Mouse (Mus musculus): ENCODE data around the gene Adrm1.
A peak's percentile ranks its signal among the peaks of the same experiment; 100 is the strongest.

The Adrm1 gene

GRCm38 (mm10) chr2:180170806-180171521 lies at the start of gene Adrm1:
Gene Adrm1 (plus strand): TSS chr2:180171485.
- DNase-seq (ENCODE audit: low spot score) = peak; percentile 96

DNA sequence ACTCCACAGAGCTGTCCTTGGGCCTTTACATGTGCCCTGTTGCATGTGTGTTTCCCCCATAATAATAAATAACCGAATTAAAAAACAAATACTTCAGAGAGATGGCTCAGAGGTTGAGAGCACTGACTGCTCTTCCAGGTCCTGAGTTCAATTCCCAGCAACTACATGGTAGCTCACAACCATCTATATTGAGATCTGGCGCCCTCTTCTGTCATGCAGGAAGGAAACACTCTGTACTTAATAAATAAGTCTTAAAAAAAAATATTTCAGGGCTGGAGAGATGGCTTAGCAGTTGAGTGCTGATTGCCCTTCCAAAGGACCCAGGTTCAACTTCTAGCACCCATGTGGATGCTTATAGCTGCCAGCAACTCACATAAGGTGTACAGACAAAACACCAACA lies 47.1 kb upstream of the Adrm1 start:
- DNase-seq (ENCODE audit: low spot score) = no peak

DNA sequence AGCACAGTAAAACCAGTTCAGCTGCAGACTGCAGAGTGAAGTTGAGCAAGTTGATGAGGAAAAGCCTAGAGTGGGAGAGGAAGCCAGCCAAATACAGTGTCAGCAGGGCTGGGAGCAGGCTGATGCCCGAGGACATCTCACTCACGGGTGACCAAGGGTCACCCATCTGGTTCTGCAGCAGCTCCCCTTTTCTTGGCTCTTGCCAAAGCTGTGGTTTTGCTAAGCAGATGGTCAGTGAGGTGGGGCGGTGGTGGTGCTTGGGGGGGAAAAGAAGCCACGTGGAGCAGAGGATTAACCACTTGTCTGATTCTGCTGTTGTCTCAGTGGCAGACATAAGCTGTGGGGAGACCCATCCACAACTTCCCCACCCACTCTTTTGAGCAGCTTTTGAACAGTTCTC lies 45.1 kb upstream of the Adrm1 start:
- peak; percentile 76 for DNase-seq (ENCODE audit: low spot score)

DNA sequence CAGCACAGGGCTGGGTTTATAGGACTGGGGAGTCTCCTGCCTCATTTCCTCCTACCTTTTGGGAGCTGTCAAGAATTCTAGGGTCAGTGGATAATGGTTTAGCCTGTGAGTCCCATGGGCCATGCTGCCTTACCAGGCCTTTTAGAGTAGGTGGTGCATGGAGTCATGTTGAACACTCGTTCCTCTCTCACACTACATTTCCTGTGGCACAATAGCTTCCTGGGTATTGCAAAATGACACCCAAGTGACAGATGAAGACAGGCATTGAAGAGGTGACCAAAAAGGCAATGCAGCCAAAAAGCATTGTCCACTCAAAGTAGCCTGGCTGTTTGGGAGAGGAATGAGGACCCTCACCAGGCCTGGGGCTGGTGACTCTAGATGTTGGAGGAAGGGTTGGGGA lies 43.6 kb upstream of the Adrm1 start:
- DNase-seq (ENCODE audit: low spot score) = no peak

DNA sequence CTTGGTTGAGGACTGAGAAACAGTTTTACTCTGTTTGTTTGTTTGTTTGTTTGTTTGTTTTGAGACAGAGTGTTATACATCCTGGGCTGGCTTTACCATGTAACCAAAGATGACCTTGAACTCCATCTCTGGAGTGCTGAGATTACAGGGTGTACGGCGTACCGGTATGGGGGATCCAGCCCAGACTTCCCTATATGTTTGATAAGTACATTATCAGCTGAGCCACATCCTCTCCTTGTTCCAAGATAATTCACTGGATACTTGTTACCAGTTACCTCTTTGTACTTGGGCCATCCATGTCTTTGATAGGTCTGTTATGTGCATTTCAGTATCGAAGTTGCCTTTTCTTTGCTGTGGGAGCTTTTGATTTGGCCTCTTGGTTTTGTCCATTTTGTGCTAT lies 38.1 kb upstream of the Adrm1 start:
- no peak for DNase-seq (ENCODE audit: low spot score)

GRCm38 (mm10) chr2:180133911-180134310 lies 37.4 kb upstream of the Adrm1 start:
- no peak for DNase-seq (ENCODE audit: low spot score)

GRCm38 (mm10) chr2:180135414-180135813 lies 35.9 kb upstream of the Adrm1 start:
- DNase-seq (ENCODE audit: low spot score) = no peak

- DNase-seq (ENCODE audit: low spot score) = no peak
These were observed 25.2 kb upstream of the Adrm1 start for GRCm38 (mm10) chr2:180146091-180146490.

DNA sequence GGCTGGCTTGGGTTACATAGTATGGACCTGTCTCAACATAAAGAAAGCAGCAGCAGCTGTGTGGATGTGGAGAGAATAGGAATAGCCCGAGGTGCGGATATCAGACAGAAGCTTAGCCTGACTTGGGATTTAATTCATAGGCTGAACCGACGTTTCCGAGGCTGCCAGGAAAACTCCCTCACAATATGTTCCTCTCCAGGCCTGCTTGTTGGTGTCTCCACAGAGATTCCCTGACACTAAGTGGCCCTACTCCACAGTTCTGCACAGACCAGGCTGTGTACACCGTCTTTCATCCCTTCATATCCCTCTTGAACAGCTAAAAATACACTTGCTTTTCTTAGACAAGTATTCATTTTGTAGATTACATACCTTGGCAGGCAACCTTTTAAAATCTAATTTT lies 23.9 kb upstream of the Adrm1 start:
- DNase-seq (ENCODE audit: low spot score) = no peak

GRCm38 (mm10) chr2:180148551-180148950 lies 22.7 kb upstream of the Adrm1 start:
- no peak for DNase-seq (ENCODE audit: low spot score)

- DNase-seq (ENCODE audit: low spot score) = no peak
These were observed 16.5 kb upstream of the Adrm1 start for GRCm38 (mm10) chr2:180154796-180155195.

GRCm38 (mm10) chr2:180158627-180159026 lies 12.7 kb upstream of the Adrm1 start:
- DNase-seq (ENCODE audit: low spot score) = no peak

DNA sequence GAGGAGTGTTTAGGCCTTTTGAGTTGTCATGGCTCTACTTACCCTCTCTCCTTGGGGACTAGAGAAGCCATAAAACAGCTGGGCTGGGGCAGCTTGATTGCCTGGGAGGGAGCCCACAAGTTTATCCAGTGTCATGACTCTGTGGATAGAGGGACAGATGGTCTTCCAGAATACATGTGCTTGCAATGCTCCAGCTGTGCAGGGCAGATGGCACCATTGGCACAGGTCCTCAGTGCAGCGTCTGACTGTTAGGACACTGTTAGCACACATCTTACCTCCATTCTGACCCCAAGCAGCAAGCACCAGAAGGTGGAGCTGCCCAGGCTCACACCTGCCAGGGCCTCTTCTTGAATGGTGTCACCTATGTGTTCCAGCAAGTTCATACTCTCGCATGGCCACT lies 5.4 kb upstream of the Adrm1 start:
- DNase-seq (ENCODE audit: low spot score) = no peak

DNA sequence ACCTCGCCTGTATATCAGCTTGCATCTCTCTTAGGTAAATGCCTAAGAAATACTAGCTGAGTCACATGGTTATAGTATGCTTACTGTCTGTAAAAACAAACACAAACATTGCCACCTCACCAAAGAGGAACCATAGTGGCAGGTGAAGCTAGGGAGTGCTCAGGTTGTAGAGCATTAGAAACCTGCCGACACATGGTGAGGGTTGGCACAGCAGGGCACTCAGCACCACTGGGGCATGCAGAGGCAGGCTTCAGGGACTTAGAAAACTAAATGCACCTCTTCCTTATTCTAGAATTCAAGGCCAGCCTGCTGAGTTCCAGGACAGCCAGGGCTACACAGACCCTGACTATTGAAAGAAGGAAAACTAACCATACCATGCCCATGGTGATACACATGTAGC lies 4.4 kb upstream of the Adrm1 start:
- no peak for DNase-seq (ENCODE audit: low spot score)

- DNase-seq (ENCODE audit: low spot score) = no peak
These were observed 1.0 kb upstream of the Adrm1 start for GRCm38 (mm10) chr2:180170151-180170805.

DNA sequence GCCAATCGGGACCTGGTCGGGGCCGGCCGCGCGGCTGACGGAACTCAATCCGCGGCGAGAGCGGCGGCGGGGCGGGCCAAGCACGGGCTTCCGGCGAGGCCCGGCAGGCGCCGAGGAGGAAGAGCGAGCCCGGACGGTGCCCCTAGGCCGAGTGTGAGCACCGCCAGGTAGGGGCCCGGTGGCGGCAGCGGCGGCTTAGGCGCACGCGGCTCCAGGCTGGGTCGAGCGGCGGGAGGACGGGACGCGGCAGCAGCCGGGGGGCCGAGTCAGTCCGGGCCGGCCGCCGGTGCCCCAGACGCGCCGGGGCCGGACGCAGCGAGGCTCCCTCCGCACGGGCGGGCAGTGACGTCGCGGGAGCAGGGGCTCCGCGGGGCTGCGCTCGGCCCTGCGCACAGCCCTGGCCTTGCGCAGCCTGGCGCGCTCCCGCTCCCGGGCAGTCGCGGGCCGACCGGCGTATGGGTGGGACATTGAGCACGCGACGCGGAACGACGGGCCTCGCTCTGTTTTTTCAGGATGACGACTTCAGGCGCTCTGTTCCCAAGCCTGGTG lies 311 bp downstream of the Adrm1 start:
- DNase-seq (ENCODE audit: low spot score) = no peak

DNA sequence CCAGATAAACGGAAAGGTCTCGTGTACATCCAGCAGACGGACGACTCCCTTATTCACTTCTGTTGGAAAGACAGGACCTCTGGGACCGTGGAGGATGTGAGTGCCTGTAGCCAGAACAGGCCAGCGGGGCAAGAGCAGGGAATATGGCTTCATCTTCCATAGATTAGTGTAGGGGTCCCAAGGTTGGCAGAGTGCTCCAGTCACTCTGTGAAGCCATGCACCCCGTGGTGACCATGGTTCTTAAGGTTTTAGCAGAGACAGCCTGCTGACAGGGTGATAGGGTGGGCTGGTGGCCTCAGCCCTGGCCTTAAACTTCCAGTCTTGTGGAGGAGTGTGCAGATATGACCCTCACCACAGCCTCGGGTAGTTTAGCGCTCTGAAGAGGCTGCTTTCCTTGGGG lies 867 bp downstream of the Adrm1 start:
- DNase-seq (ENCODE audit: low spot score) = no peak

- DNase-seq (ENCODE audit: low spot score) = peak; percentile 58
These were observed 1.9 kb downstream of the Adrm1 start for GRCm38 (mm10) chr2:180173163-180173562.

- DNase-seq (ENCODE audit: low spot score) = peak; percentile 49
These were observed 2.4 kb downstream of the Adrm1 start for GRCm38 (mm10) chr2:180173711-180174110.

GRCm38 (mm10) chr2:180174121-180174520 lies 2.8 kb downstream of the Adrm1 start:
- no peak for DNase-seq (ENCODE audit: low spot score)

DNA sequence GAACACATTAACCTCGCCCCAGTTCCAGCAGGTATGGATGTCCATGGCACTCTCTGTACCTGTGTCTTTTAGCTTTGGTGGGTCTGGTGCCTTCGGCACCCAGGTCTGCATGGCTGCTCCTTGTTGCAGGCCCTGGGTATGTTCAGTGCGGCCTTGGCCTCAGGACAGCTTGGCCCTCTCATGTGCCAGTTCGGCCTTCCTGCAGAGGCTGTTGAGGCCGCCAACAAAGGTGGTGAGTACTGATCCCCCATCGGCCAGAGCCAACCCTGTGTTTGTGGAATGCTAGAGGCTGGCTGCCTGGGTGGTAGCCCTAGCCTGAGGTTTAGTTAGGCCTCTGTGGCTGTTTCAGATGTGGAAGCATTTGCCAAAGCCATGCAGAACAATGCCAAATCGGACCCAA lies 4.4 kb downstream of the Adrm1 start:
- no peak for DNase-seq (ENCODE audit: low spot score)

DNA sequence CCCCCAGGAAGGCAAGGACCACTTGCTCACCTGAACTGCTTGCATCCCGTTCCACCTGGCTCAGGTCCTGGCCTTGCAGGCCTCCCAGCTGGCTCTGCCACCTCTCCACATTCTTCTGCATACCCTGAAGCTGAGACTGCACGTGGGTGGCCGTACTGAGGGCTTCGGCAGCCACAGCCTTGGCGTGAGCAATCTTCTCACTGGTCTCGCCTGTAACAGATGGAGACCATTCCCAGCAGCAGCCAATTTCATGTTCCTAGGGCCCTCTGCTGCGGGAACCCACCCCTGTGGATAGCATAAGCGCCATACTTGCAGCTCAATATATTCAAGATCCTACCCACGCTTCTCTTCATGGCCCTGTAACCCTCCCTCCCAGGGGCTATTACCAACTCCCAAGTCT lies 10.3 kb downstream of the Adrm1 start:
- no peak for DNase-seq (ENCODE audit: low spot score)

GRCm38 (mm10) chr2:180184011-180184751 lies 12.9 kb downstream of the Adrm1 start:
- no peak for DNase-seq (ENCODE audit: low spot score)
